ENCODE assay signal across 8 mouse cellular contexts in the genomic region with DNA sequence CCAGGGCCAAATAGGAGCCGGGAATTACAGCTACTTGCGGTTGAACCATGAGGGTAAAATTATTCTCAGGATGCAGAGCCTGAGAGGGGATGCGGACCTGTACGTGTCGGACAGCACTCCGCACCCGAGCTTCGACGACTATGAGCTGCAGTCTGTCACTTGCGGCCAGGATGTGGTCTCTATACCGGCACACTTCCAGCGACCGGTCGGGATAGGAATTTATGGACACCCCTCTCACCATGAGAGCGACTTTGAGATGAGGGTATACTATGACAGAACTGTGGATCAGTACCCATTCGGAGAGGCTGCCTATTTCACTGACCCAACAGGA. TPM values are rescaled to one million over a fixed set of nuclear protein-coding genes. Genes with fewer than 3 reads are reported as not detected.
DNase-seq lines count a peak whose midpoint lies in the region; ATAC-seq and TF ChIP-seq lines count a peak whose summit lies in the region.

No protein-coding gene starts in this region.

- no peak for TF ChIP-seq CTCF in kidney, adult 2 months (conservative IDR thresholded peaks at IDR 0.05; ENCODE audit: insufficient read depth, insufficient read length, low read depth, low read length)
- no peak for TF ChIP-seq CTCF in G1E (IDR thresholded peaks at IDR 0.05; ENCODE audit: low read depth, low read length)

- peak overlapping the region; percentile 82 for H3K4me3 ChIP-seq in kidney, adult 2 months (ENCODE audit: insufficient read depth, low read depth, low read length)
- H3K4me3 ChIP-seq in G1E (ENCODE audit: low read depth, low read length) = peak overlapping the region; percentile 91
- peak overlapping the region; percentile 99 for H3K4me3 ChIP-seq in hindbrain, embryonic 10.5 days

- H3K27me3 ChIP-seq in kidney, adult 2 months (replicated peaks; ENCODE audit: control insufficient read depth, insufficient read depth, low read length) = no peaks in the 10 kb centered on the region
- H3K27me3 ChIP-seq in G1E (ENCODE audit: insufficient read depth, low read length) = no peaks in the 10 kb centered on the region
- no peaks in the 10 kb centered on the region for H3K27me3 ChIP-seq in hindbrain, embryonic 10.5 days (ENCODE audit: insufficient read depth, poor library complexity, severe bottlenecking)

- no peak for TF ChIP-seq POLR2A in kidney, adult 2 months (IDR thresholded peaks at IDR 0.05; ENCODE audit: low read depth, low read length)

- H3K27ac ChIP-seq in kidney, adult 2 months (ENCODE audit: insufficient read depth, low read depth, low read length) = no peak overlapping the region
- H3K27ac ChIP-seq in hindbrain, embryonic 10.5 days = peak overlapping the region; percentile 91

- H3K4me1 ChIP-seq in kidney, adult 2 months (ENCODE audit: control insufficient read depth, insufficient read depth, low read length) = peaks cover 11% of the 10 kb centered on the region; the same call in 1 of the 2 replicates
- H3K4me1 ChIP-seq in G1E (ENCODE audit: insufficient read depth, low read depth, low read length) = peaks cover 30% of the 10 kb centered on the region
- peaks cover 31% of the 10 kb centered on the region for H3K4me1 ChIP-seq in hindbrain, embryonic 10.5 days (replicated peaks)

- DNase-seq in kidney, adult 2 months = no peak
- DNase-seq in kidney, postnatal 36 days = no peak
- DNase-seq in G1E (ENCODE audit: low spot score) = no peak
- DNase-seq in hindbrain, embryonic 10.5 days (ENCODE audit: low spot score) = no peak
- DNase-seq in frontal cortex, adult 2 months (ENCODE audit: extremely low spot score in 1 of 2, low spot score in 1 of 2) = no peak
- DNase-seq in layer of hippocampus, adult 9-11 months = no peak
- no peak for DNase-seq in Muller cell, postnatal 12 days (ENCODE audit: inconsistent ontology term)

- ATAC-seq in G1E (ENCODE audit: extremely low read depth, insufficient number of reproducible peaks, low FRiP score, poor library complexity, severe bottlenecking) = no peak
- peak; percentile 14 for ATAC-seq in megakaryocyte progenitor cell, adult 5-6 weeks (replicated peaks; ENCODE audit: poor library complexity)

- WGBS in kidney, adult 2 months = 10% methylated on average over 16 of the region's 16 CpGs
- 22% methylated on average over 16 of the region's 16 CpGs for WGBS in hindbrain, embryonic 10.5 days

- H3K36me3 ChIP-seq in kidney, adult 2 months (ENCODE audit: control insufficient read depth, insufficient read depth, low read length) = no peaks in the 10 kb centered on the region; the same call in 1 of the 2 replicates
- peaks cover 48% of the 10 kb centered on the region for H3K36me3 ChIP-seq in G1E (replicated peaks)
- H3K36me3 ChIP-seq in hindbrain, embryonic 10.5 days = peaks cover 30% of the 10 kb centered on the region

- H3K9me3 ChIP-seq in G1E (replicated peaks) = no peaks in the 10 kb centered on the region
- H3K9me3 ChIP-seq in hindbrain, embryonic 10.5 days = no peaks in the 10 kb centered on the region

RNA-seq across cellular contexts. Expression of gene 1600012H06Rik, which starts 0.7 kb away (rescaled TPM):
- polyA plus RNA-seq in kidney, adult 2 months (2012; rRNA removed) = 17.5 and 20.6 TPM in 2 replicates
- total RNA-seq in G1E (2014; fragmentation: Nextera tagmentation) = 12.3 and 16.1 TPM in 2 replicates
- total RNA-seq in G1E (2017) = 18.7 and 19.7 TPM in 2 replicates
- 1.7 and 2.0 TPM in 2 replicates for polyA plus RNA-seq in G1E (2012)
- 28.1 TPM in 2 replicates for polyA plus RNA-seq in hindbrain, embryonic 10.5 days (2016; fragmentation: Nextera tagmentation; extraction: Ambion mirVana)
- total RNA-seq in megakaryocyte progenitor cell, adult 5-6 weeks (2015) = 11.0 and 13.0 TPM in 2 replicates
- 9.5 and 12.2 TPM in 2 replicates for total RNA-seq in megakaryocyte progenitor cell, adult 5-6 weeks (2017)
- polyA plus RNA-seq in frontal cortex, adult 2 months (2012; rRNA removed) = 16.9 and 19.6 TPM in 2 replicates

RNA-seq across cellular contexts. Expression of gene Wdr27, which starts 0.7 kb away (rescaled TPM):
- 4.7 and 5.6 TPM in 2 replicates for polyA plus RNA-seq in kidney, adult 2 months (2012; rRNA removed)
- total RNA-seq in G1E (2014; fragmentation: Nextera tagmentation) (2.4 TPM in 1 of 2 replicates, not detected in the other), G1E (2017) (0.66 and 3.9 TPM in 2 replicates)
- polyA plus RNA-seq in G1E (2012) = 1.7 and 1.9 TPM in 2 replicates
- 4.9 and 8.9 TPM in 2 replicates for polyA plus RNA-seq in hindbrain, embryonic 10.5 days (2016; fragmentation: Nextera tagmentation; extraction: Ambion mirVana)
- 0.51 and 1.3 TPM in 2 replicates for total RNA-seq in megakaryocyte progenitor cell, adult 5-6 weeks (2015)
- total RNA-seq in megakaryocyte progenitor cell, adult 5-6 weeks (2017) = 0.37 TPM in 1 of 2 replicates, not detected in the other
- 6.0 and 6.9 TPM in 2 replicates for polyA plus RNA-seq in frontal cortex, adult 2 months (2012; rRNA removed)

RNA-seq across cellular contexts. Expression of gene Phf10, which starts 17.4 kb away (rescaled TPM):
- 18.5 and 23.4 TPM in 2 replicates for polyA plus RNA-seq in kidney, adult 2 months (2012; rRNA removed)
- total RNA-seq in G1E (2014; fragmentation: Nextera tagmentation) (187 and 239 TPM in 2 replicates), G1E (2017) (107 and 124 TPM in 2 replicates)
- polyA plus RNA-seq in G1E (2012) = 118 and 125 TPM in 2 replicates
- polyA plus RNA-seq in hindbrain, embryonic 10.5 days (2016; fragmentation: Nextera tagmentation; extraction: Ambion mirVana) = 24.5 and 32.5 TPM in 2 replicates
- 204 and 222 TPM in 2 replicates for total RNA-seq in megakaryocyte progenitor cell, adult 5-6 weeks (2015)
- total RNA-seq in megakaryocyte progenitor cell, adult 5-6 weeks (2017) = 73.0 and 85.0 TPM in 2 replicates
- 52.0 and 55.6 TPM in 2 replicates for polyA plus RNA-seq in frontal cortex, adult 2 months (2012; rRNA removed)

RNA-seq across cellular contexts. Expression of gene 9030025P20Rik, which starts 34.6 kb away (rescaled TPM):
- polyA plus RNA-seq in kidney, adult 2 months (2012; rRNA removed) = 8.8 and 9.4 TPM in 2 replicates
- total RNA-seq in G1E (2014; fragmentation: Nextera tagmentation) = 31.6 and 36.9 TPM in 2 replicates
- 30.4 and 33.3 TPM in 2 replicates for total RNA-seq in G1E (2017)
- polyA plus RNA-seq in G1E (2012) = 4.0 and 4.7 TPM in 2 replicates
- polyA plus RNA-seq in hindbrain, embryonic 10.5 days (2016; fragmentation: Nextera tagmentation; extraction: Ambion mirVana) = 10.7 and 11.1 TPM in 2 replicates
- total RNA-seq in megakaryocyte progenitor cell, adult 5-6 weeks (2015) = 3.7 and 4.0 TPM in 2 replicates
- total RNA-seq in megakaryocyte progenitor cell, adult 5-6 weeks (2017) = 4.7 and 7.6 TPM in 2 replicates
- 15.3 and 16.0 TPM in 2 replicates for polyA plus RNA-seq in frontal cortex, adult 2 months (2012; rRNA removed)

RNA-seq across cellular contexts. Expression of gene Gm3417, which starts 34.9 kb away (rescaled TPM):
- 0.86 and 1.0 TPM in 2 replicates for polyA plus RNA-seq in kidney, adult 2 months (2012; rRNA removed)
- 2.5 and 12.2 TPM in 2 replicates for total RNA-seq in G1E (2014; fragmentation: Nextera tagmentation)
- total RNA-seq in G1E (2017) = 0.27 and 2.4 TPM in 2 replicates
- polyA plus RNA-seq in G1E (2012) = 7.0 and 9.5 TPM in 2 replicates
- 1.8 TPM in 1 of 2 replicates, not detected in the other for polyA plus RNA-seq in hindbrain, embryonic 10.5 days (2016; fragmentation: Nextera tagmentation; extraction: Ambion mirVana)
- total RNA-seq in megakaryocyte progenitor cell, adult 5-6 weeks (2015) = 0.24 and 0.52 TPM in 2 replicates
- 1.1 TPM in 1 of 2 replicates, not detected in the other for total RNA-seq in megakaryocyte progenitor cell, adult 5-6 weeks (2017)
- polyA plus RNA-seq in frontal cortex, adult 2 months (2012; rRNA removed) = not detected in 2 replicates
